Mouse (Mus musculus) CH12.LX (cell line): ENCODE measurements around the gene Gm15155.
"Not testable (repeated sequence)": the region's sequence is repeated elsewhere in the genome, so short reads cannot be mapped to it uniquely, and the experiment has no call there.

Experiments
- CHD2 ChIP-seq: IDR thresholded peaks from 2 replicates; pipeline ENCODE4 v1.6.1; 2011; ENCODE audit warnings: low read length, improper control_type of control experiment
- NELFE ChIP-seq: IDR thresholded peaks from 2 replicates; pipeline ENCODE4 v1.6.1; 2011; ENCODE audit warnings: low read depth, low read length, improper control_type of control experiment

DNA sequence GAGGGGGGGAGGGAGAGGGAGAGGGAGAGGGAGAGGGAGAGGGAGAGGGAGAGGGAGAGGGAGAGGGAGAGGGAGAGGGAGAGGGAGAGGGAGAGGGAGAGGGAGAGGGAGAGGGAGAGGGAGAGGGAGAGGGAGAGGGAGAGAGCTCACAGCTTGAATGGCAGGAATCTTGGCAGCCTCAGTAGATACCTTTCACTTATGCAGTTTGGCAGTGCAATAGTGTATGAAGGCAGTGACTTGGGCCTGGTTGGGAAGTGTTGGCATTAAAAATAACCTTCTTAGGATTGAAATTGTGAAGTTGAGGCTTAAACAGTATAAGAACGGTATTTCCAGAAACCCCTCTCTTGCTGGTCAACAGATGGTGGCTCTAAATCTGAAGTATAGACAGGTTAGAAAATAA is 65.9 kb downstream of the Gm15155 start:
- not testable (repeated sequence) for TF ChIP-seq NELFE, CHD2
